14 mouse cellular contexts compared by ENCODE assay signal in the genomic region with DNA sequence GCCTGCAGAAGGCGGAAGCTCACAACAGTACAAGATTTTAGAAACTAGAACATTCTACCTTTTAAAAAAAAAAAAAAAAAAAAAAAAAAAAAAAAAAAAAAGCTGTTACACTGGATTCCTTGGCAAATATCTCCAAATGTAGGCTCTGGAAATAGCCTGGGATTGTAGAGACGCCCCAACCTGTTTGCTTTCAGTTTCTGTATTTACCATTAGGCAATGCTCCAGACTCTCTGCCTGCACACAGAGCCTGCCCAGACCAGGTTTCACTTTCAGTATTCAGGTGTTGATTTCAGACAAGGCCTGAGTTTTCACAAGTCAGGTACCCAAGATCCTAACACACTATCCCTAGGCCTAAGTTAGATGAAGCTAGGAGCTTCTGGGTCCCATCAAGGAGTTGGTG. TPM values are rescaled to one million over a fixed set of nuclear protein-coding genes. Genes with fewer than 3 reads are reported as not detected.
DNase-seq lines count a peak whose midpoint lies in the region; ATAC-seq and TF ChIP-seq lines count a peak whose summit lies in the region.
"Had no signal": no experiment of that assay in that cellular context is flagged by ENCODE, and none has a peak within 500 bp of the region (broad histone marks: within the 10 kb centered on the region; RNA-seq: fewer than 3 reads in every experiment).

No protein-coding gene starts in this region.

- no peaks in the 10 kb centered on the region for H3K79me2 ChIP-seq in heart, adult 2 months (replicated peaks; ENCODE audit: control insufficient read depth, insufficient read depth, low read length)

- H3K4me2 ChIP-seq in stomach, postnatal 0 days (replicated peaks; ENCODE audit: low read depth): no peak overlapping the region
- H3K4me2 ChIP-seq: midbrain, embryonic 15.5 days had no signal

- no peak for TF ChIP-seq CTCF in heart, adult 2 months (IDR thresholded peaks at IDR 0.05)
- no peak for TF ChIP-seq CTCF in stomach, postnatal 0 days (IDR thresholded peaks at IDR 0.05; ENCODE audit: low read depth)

- peaks cover 11% of the 10 kb centered on the region for H3K36me3 ChIP-seq in heart, adult 2 months (ENCODE audit: control insufficient read depth, insufficient read depth, low read length)
- no peaks in the 10 kb centered on the region for H3K36me3 ChIP-seq in stomach, postnatal 0 days (ENCODE audit: control insufficient read depth, insufficient read depth, low read length)
- H3K36me3 ChIP-seq: midbrain, embryonic 15.5 days had no signal

- WGBS in heart, adult 2 months: 49% methylated on average over 2 of the region's 2 CpGs
- WGBS in stomach, postnatal 0 days: 33% methylated on average over 2 of the region's 2 CpGs

- no peaks in the 10 kb centered on the region for H3K27me3 ChIP-seq in heart, adult 2 months (ENCODE audit: control insufficient read depth, insufficient read depth, low read length)
- no peaks in the 10 kb centered on the region for H3K27me3 ChIP-seq in stomach, postnatal 0 days (ENCODE audit: control insufficient read depth, insufficient read depth, low read length)
- H3K27me3 ChIP-seq: midbrain, embryonic 15.5 days had no signal

- peaks cover 39% of the 10 kb centered on the region for H3K4me1 ChIP-seq in heart, adult 2 months (ENCODE audit: control insufficient read depth, insufficient read depth, low read length)
- H3K4me1 ChIP-seq in stomach, postnatal 0 days (replicated peaks; ENCODE audit: control insufficient read depth, insufficient read depth): no peaks in the 10 kb centered on the region; the same call in 1 of the 2 replicates
- H3K4me1 ChIP-seq: midbrain, embryonic 15.5 days had no signal

- H3K4me3 ChIP-seq in heart, adult 2 months: no peak overlapping the region
- H3K4me3 ChIP-seq in stomach, postnatal 0 days (ENCODE audit: low read depth, low read length): no peak overlapping the region
- H3K4me3 ChIP-seq: midbrain, embryonic 15.5 days had no signal

- H3K9me3 ChIP-seq in stomach, postnatal 0 days (ENCODE audit: control insufficient read depth, low read length): no peaks in the 10 kb centered on the region
- H3K9me3 ChIP-seq: midbrain, embryonic 15.5 days had no signal

- no peak for TF ChIP-seq POLR2A in heart, adult 2 months (IDR thresholded peaks at IDR 0.05; ENCODE audit: insufficient read depth, low read depth, low read length)

- intact Hi-C loops in heart, adult 2 months (cut with DNase I): no loop called here
- intact Hi-C loops in heart, postnatal 25 days (cut with DNase I): loop anchor here (2.0 to 5.0 kb wide), 2 partner anchors 41 to 50 kb away; no protein-coding TSS in a partner anchor

- no peak for TF ChIP-seq EP300 in heart, adult 2 months (IDR thresholded peaks at IDR 0.05; ENCODE audit: insufficient read depth, low read depth, low read length)
- TF ChIP-seq EP300 in stomach, postnatal 0 days (optimal IDR thresholded peaks at IDR 0.05): no peak

- ATAC-seq in stomach, postnatal 0 days (ENCODE audit: low FRiP score, low TSS enrichment): peak; percentile 84
- ATAC-seq: midbrain, embryonic 15.5 days had no signal

- peak; percentile 35 to 45 for DNase-seq in heart, adult 2 months
- no peak for DNase-seq in heart, postnatal 25 days (ENCODE audit: low spot score)
- peak; percentile 57 for DNase-seq in thymus, postnatal 0 days (ENCODE audit: low spot score)
- DNase-seq in thymus, adult 18-20 months: no peak
- peak; percentile 23 to 64 for DNase-seq in kidney, postnatal 36 days
- peak; percentile 53 for DNase-seq in stomach, postnatal 0 days (ENCODE audit: low spot score)
- DNase-seq in spleen, postnatal 14 days (ENCODE audit: low spot score in 2 of 2): no peak
- no peak for DNase-seq in embryo, embryonic 10.5 days (ENCODE audit: low spot score)
- DNase-seq: cerebellum, adult 2 months; gastrocnemius, postnatal 14 days; spleen, adult 18-20 months had no signal

- peak overlapping the region; percentile 45 for H3K9ac ChIP-seq in heart, adult 2 months (ENCODE audit: low read depth, low read length)
- H3K9ac ChIP-seq in stomach, postnatal 0 days (ENCODE audit: low read length): no peak overlapping the region
- H3K9ac ChIP-seq: midbrain, embryonic 15.5 days had no signal

- H3K27ac ChIP-seq in heart, adult 2 months: peak overlapping the region; percentile 87
- peak overlapping the region; percentile 40 for H3K27ac ChIP-seq in stomach, postnatal 0 days (replicated peaks)
- H3K27ac ChIP-seq: midbrain, embryonic 15.5 days had no signal

RNA-seq across cellular contexts. Expression of a gene that starts 44.3 kb away (rescaled TPM):
- under 1 TPM; 0.34 to 0.48 TPM for total RNA-seq in heart, adult 2 months (2021)
- 0.94 and 1.2 TPM in 2 replicates for polyA plus RNA-seq in heart, adult 2 months (2012; rRNA removed)
- under 1 TPM; 0.45 to 0.62 TPM for total RNA-seq in heart, postnatal 25 days (2021)
- polyA plus RNA-seq in thymus, postnatal 0 days (2015; fragmentation: Nextera tagmentation; extraction: Ambion mirVana): 146 and 184 TPM in 2 replicates
- 7.3 and 8.4 TPM in 2 replicates for polyA plus RNA-seq in stomach, postnatal 0 days (2015; fragmentation: Nextera tagmentation; extraction: Ambion mirVana)

RNA-seq across cellular contexts. Expression of a gene that starts 47.4 kb away (rescaled TPM):
- not detected for total RNA-seq in heart, adult 2 months (2021)
- polyA plus RNA-seq in heart, adult 2 months (2012; rRNA removed): 4.9 and 6.8 TPM in 2 replicates
- not detected for total RNA-seq in heart, postnatal 25 days (2021)
- 3.7 and 4.5 TPM in 2 replicates for polyA plus RNA-seq in thymus, postnatal 0 days (2015; fragmentation: Nextera tagmentation; extraction: Ambion mirVana)
- polyA plus RNA-seq in stomach, postnatal 0 days (2015; fragmentation: Nextera tagmentation; extraction: Ambion mirVana): not detected in 2 replicates
- total RNA-seq: gastrocnemius, postnatal 14 days; left cerebral cortex, adult 8-10 months; MEL had no signal
- polyA plus RNA-seq: cerebellum, adult 2 months; midbrain, embryonic 15.5 days had no signal

RNA-seq across cellular contexts. Expression of a gene that starts 49.6 kb away (rescaled TPM):
- total RNA-seq in heart, adult 2 months (2021): not detected
- polyA plus RNA-seq in heart, adult 2 months (2012; rRNA removed): 0.41 TPM in 1 of 2 replicates, not detected in the other
- total RNA-seq in heart, postnatal 25 days (2021): not detected
- not detected in 2 replicates for polyA plus RNA-seq in thymus, postnatal 0 days (2015; fragmentation: Nextera tagmentation; extraction: Ambion mirVana)
- polyA plus RNA-seq in stomach, postnatal 0 days (2015; fragmentation: Nextera tagmentation; extraction: Ambion mirVana): not detected in 2 replicates
- total RNA-seq: gastrocnemius, postnatal 14 days; left cerebral cortex, adult 8-10 months; MEL had no signal
- polyA plus RNA-seq: cerebellum, adult 2 months; midbrain, embryonic 15.5 days had no signal

RNA-seq across cellular contexts. Expression of a gene that starts 54.9 kb away (rescaled TPM):
- total RNA-seq in heart, adult 2 months (2021): not detected
- 4.9 and 5.7 TPM in 2 replicates for polyA plus RNA-seq in heart, adult 2 months (2012; rRNA removed)
- not detected for total RNA-seq in heart, postnatal 25 days (2021)
- not detected in 2 replicates for polyA plus RNA-seq in thymus, postnatal 0 days (2015; fragmentation: Nextera tagmentation; extraction: Ambion mirVana)
- not detected in 2 replicates for polyA plus RNA-seq in stomach, postnatal 0 days (2015; fragmentation: Nextera tagmentation; extraction: Ambion mirVana)
- total RNA-seq: gastrocnemius, postnatal 14 days; left cerebral cortex, adult 8-10 months; MEL had no signal
- polyA plus RNA-seq: cerebellum, adult 2 months; midbrain, embryonic 15.5 days had no signal

Comparison
In these comparisons a context has a peak if more than half of its experiments do, and no peak if none do; other contexts are left out.
1. DNase-seq: peak in heart, adult 2 months (2 of 2), thymus, postnatal 0 days (single experiment), kidney, postnatal 36 days (2 of 2) and stomach, postnatal 0 days (single experiment); none in heart, postnatal 25 days (single experiment), thymus, adult 18-20 months (0 of 2), spleen, postnatal 14 days (0 of 2) and embryo, embryonic 10.5 days (single experiment).
2. RNA of a gene that starts 44.3 kb away (polyA plus RNA-seq): 146 to 184 TPM in thymus, postnatal 0 days; 7.3 to 8.4 TPM in stomach, postnatal 0 days and 0.94 to 1.2 TPM in heart, adult 2 months; every median in the first group is over 10 times any median in the second.